Mouse (Mus musculus) heart, adult 2 months (tissue): Measurements from ENCODE around the gene Dync1li1.

Experiments used
- CTCF ChIP-seq: fragments of 200-600 bp; IDR thresholded peaks from 2 replicates; pipeline ENCODE4 v1.8.1; 2022; ENCODE audit warnings: antibody characterized with exemption, mild to moderate bottlenecking, moderate library complexity
- EP300 ChIP-seq: fragments of 200-500 bp; IDR thresholded peaks from 2 replicates; pipeline ENCODE4 v1.6.1; 2011; ENCODE audit warnings: low read depth, low read length, control low read depth; ENCODE audit not compliant: insufficient read depth
- POLR2A ChIP-seq: fragments of 200-500 bp; IDR thresholded peaks from 2 replicates; pipeline ENCODE4 v1.6.1; 2011; ENCODE audit warnings: mild to moderate bottlenecking, low read depth, low read length, control low read depth; ENCODE audit not compliant: insufficient read depth

GRCm38 (mm10) chr9:114736442-114736841, 47.9 kb downstream of the Dync1li1 start:
- TF ChIP-seq CTCF (no peak), POLR2A (no peak), EP300 (peak; percentile 48; the same call in 1 of the 2 replicates)
